Mouse (Mus musculus): ENCODE measurements around the gene Pemt.

GRCm38 (mm10) chr11:59937023-59937422 is 109.3 kb downstream of the Pemt start:
- TF ChIP-seq EP300 (IDR thresholded peaks at IDR 0.05; ENCODE audit: low read depth) (no peak), CTCF (IDR thresholded peaks at IDR 0.05; ENCODE audit: low read depth) (no peak)

Measured in heart, postnatal 0 days (tissue).